Mouse (Mus musculus) layer of hippocampus, postnatal 14 days (tissue): Measurements from ENCODE around the gene Ccnd3. TPM values are rescaled to one million over a fixed set of nuclear protein-coding genes. Genes with fewer than 3 reads are reported as not detected.
A peak's percentile ranks its signal among the peaks of the same experiment; 100 is the strongest.
"Not testable (repeated sequence)": the region's sequence is repeated elsewhere in the genome, so short reads cannot be mapped to it uniquely, and the experiment has no call there.

ENCODE experiments used
- DNase-seq, 2 experiments: peaks; one replicate each; pipeline ENCODE4 v3.0.0; 2021 to 2022; ENCODE audit warnings: low spot score in 2 of 2, mixed read lengths in 1 of 2
- total RNA-seq, 2 experiments: library from RNA; stranded (reverse); gene quantifications; 2 replicates each; pipeline ENCODE4 v1.2.3; 2021

The Ccnd3 gene
- total RNA-seq, 2 experiments from 2014 or later = 39.6 to 46.3 TPM

GRCm38 (mm10) chr17:47616119-47616518 is 111.3 kb downstream of the Ccnd3 start:
- no peak for DNase-seq

DNA sequence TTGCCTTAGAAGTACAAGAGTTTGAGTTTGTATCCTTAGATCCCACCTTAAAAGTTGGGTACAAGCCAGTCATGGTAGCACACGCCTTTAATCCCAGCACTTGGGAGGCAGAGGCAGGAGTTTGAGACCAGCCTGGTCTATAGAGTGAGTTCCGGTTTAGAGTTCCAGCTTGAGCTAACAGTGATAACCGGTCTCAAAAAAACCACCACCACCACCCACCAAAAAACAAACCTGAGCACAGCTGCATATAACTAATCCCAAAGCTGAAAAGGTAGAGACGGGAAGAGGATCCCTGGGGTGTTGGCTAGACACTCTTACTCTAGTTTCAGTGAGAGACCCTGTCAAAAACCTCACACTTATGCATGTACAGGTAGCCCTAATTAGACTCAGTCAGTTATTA is 111.8 kb downstream of the Ccnd3 start:
- DNase-seq = no peak

DNA sequence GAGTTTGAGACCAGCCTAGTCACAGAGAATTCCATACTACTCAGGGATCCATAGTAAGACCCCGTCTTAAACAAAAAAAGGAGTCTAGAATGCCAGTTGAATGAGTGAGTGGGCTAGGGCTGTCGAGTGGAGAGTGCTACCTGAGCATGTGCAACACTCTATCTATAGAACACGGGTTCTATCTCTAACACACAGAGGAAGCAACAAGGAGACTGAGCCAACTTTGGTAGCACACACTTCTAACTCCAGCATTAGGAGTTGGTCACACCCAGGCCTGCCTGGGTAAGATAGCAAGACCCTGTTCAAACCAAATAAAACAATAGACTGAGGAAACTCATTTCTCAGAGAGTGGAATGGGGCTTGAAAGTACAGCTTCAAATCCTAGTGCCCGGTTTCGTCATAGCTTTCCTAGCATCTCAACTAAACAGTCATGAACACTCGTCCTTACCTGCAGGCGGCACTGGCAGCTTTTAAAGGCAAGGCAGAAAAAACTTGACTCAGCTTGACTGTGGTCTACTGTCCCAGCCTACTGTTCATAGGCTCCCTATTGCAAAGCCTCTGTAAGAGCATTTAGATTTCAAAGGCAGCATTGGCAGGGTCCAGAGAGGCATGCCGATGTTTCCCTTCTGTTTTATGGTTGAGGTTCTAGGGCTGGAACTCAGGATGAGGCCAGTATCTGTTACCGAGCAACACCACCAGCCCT is 112.9 kb downstream of the Ccnd3 start:
- DNase-seq = no peak

DNA sequence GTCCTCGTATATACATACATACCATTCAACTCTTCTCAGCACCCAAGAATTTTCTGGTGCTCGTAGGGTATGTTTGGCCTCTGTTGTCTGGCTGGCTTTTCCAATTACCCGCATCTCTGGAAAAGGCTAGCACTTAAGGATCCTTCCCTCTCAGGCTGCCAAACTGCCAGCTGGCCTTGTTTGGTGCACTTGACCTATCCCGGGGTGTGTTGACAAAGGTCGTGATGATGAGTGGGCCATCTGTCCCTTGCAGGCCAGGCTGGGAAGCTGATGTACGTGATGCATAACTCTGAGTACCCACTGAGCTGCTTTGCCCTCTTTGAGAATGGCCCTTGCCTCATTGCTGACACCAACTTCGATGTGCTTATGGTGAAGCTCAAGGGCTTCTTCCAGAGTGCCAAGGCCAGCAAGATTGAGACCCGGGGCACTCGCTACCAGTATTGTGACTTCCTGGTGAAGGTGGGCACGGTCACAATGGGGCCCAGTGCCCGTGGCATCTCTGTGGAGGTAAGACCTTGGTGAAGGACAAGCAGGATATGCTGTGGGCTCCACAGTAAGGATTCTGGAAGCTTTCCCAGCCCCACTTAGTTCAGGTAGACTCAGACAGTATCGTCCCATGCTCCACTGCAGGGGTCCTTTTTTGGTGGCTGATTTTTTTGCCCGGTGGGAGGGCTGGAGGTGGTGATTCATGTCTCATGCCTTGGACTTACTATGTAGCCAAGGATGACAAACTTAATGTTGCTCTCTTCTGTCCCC is 113.9 kb downstream of the Ccnd3 start:
- no peak for DNase-seq

DNA sequence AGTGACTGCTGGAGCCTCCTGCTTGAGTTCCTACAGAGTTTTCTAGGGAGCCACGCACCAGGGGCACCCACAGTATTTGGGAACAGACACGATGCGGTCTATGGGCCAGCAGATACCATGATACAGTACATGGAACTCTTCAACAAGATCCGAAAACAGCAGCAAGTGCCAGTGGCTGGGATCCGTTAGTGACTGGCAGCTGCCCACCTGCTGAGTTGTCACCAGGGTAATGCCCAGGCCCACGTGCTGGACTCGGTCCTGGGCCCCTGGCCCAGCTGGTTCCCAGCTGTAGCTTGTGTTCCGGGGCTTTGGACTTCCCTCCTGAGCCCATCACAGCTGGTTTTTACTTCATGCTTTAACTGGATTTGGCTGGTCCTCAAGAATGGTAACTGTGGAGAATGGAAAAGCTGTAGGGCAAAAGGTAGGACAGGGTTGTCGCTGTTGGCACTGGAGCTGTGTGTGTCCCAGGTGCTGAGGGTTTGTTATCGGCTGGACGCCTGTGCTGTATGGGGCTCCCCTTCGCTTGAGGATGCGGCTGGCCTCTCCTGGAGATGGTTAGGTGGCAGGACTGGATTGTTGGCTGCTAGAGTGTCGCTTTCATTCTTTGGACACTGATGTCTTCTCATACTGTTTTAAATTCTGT is 118.2 kb downstream of the Ccnd3 start:
- DNase-seq = no peak

DNA sequence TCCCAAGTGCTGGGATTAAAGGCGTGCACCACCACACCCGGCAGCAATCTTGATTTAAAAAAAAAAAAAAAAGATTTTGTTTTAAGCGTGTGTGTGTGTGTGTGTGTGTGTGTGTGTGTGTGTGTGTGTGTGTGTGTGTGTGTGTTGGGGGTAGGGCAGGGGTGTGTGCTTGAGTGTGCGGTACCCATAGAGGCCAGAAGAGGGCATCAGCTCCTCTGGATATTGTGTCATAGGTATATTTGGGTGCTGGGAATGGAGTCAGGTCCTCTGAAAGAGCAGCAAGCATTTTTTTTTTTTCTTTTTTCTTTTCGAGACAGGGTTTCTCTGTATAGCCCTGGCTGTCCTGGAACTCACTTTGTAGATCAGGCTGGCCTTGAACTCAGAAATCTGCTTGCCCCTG is 119.7 kb downstream of the Ccnd3 start:
- DNase-seq = not testable (repeated sequence)

- no peak for DNase-seq
Observed at GRCm38 (mm10) chr17:47625088-47625487, 120.2 kb downstream of the Ccnd3 start.

GRCm38 (mm10) chr17:47626031-47626430 is 121.2 kb downstream of the Ccnd3 start:
- no peak for DNase-seq

- no peak for DNase-seq
Observed at GRCm38 (mm10) chr17:47627791-47628190, 122.9 kb downstream of the Ccnd3 start.

DNA sequence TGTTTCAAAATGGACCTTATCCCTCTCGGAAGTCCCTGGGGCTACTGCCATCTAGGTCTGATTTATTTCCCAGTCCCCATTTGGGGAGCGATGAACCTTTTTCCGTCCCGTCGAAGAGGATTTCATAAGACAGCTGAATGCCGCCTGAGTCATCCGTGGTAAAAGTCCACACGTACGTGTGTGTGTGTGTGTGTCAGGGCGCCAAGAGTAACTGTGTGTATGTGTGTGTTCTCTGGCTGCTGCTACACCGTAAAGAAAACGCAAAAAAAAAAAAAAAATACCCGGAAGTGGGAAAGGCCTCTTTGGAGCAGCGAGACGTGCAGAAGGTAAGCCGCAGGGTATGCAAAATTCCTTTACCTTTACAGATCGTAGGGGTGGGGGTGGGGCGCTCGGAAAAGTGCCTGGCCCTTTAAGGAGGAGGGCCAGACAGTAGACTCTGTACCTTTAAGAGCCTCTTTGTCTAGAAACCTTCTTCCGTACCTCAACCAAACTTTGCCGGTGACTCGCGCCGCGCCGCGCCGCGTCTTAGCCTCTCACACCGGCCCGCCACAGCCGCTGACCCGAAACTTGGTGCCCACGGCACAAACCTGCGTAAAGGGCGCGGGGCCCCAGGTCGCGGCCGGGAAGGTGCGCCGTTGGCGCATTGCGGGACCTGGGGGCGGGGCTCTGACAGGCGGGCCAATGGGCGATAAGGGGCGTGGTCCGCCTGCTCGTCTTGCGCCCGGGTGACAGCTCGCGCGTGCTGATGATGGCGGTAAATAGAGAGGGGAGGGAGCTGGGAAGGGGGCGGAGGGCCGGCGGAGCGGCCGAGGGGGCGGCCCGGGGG is 124.2 kb downstream of the Ccnd3 start:
- peak; percentile 94 to 95 for DNase-seq

DNA sequence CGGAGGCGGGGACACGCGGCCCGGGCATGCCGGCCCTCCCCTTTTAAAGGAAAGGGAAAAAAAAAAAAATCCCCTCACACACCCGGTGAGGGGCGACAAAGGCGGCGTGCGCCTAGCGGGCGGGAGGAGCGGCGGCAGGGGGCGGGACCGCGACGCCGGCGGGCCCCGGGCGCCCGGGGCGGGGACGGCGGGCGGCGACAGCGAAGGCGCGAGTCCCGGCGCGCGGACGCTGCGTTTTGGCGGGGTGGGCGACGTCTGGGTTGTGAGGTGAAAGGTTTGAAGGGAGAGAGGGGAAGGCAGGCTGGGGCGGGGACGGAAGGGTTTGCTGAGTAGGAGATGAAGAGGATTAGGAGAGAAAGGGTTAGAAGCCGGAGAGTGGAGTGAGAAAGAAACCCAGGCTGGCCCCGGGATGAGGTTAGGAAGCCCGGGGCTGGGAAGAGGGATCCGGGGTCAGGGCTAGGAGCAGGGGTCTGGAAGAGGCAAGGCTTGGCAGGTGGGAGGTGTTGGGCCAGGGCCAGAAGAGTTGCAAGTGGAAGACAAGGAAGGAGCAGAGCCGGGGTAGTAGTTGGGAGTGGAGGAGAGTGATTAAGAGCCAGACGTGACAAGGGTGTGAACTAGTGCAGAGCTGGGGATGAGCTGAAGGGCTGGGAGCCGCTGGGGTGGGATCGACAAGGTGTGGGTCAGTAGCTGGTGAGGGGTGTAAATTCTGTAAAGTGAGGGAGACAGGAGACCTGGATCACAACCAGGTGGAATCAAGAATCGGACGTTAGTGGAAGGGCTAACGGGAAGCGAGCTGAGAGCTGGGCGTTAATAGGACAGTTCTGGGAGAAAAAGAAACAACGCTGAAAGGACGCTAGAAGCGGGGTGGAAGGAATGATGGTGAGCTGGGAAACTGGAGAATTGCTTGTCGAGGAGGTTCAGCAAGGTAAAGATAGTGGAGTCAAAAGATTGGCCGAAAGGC is 125.1 kb downstream of the Ccnd3 start:
- peak in 1 of 2 experiments; percentile 47 for DNase-seq

GRCm38 (mm10) chr17:47630678-47631065 is 125.8 kb downstream of the Ccnd3 start, which contains the start of gene Usp49:
Gene Usp49 (plus strand): TSS chr17:47630690.
- DNase-seq = no peak

DNA sequence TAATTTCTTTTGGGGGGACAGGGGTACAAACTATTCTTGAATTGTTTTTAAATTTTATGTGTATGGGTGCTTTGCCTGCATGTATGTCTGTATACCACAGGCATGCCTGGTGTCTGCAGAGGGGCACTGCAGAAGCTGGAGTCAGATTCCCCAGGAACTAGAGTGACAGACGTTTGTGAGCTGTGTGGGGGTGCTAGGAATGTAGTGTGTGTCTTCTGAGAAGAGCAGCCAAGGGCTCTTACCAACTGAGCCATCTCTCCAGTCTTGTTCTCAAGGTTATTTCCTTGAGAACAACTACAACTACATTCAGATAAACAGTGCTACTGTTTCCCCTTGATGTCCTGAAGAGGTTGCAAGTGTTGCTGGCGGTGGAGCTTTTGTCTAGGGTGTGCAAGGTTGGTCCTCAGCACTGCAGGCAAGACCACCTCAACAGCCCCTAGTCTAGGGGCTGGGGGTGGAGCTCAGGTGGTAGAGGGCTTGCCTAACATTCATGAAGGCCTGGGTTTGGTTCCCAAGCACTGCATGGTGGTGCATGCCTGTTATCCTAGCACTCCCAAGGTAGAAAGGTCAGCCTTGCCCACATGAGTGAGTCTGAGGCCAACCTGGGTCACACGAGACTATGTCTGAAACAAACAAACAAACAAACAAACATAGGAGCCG is 127.5 kb downstream of the Ccnd3 start:
- no peak for DNase-seq

DNA sequence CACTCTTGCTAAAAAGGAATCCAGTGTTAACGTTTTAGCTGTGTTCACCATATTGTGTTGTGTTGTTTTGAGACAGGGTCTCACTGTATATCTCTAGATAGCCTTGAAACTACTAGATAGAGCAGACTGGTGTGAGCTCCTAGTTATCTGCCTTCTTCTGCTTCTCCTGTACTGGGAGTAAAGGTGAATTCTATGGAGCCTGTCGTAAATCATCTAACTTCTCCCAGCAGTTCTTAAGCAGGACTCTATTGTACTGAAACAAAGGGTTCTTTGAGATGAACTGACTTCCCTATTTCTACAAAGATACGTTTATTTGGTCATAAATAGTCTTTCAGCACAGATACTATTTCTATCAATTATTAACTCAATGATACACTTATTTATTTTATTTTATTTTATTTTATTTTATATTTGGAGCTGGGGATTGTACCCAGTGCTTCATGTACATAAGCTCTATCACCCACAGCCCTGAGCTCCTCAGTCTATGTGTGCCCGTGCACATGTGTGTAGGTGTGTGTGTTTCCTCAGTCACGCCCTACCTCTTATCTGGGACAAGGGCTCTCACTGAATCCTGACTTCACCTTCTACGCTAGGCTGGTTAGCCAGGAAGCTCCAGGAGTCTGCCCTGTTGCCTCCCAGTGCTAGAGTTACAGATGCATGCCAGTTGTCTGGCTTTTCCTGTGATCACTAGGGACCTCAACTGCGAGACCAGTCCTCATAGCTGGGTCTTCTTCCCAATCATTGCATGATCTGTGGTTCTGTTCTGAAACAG is 129.3 kb downstream of the Ccnd3 start:
- DNase-seq = no peak

- no peak for DNase-seq
Observed at GRCm38 (mm10) chr17:47642992-47643391, 138.1 kb downstream of the Ccnd3 start.

DNA sequence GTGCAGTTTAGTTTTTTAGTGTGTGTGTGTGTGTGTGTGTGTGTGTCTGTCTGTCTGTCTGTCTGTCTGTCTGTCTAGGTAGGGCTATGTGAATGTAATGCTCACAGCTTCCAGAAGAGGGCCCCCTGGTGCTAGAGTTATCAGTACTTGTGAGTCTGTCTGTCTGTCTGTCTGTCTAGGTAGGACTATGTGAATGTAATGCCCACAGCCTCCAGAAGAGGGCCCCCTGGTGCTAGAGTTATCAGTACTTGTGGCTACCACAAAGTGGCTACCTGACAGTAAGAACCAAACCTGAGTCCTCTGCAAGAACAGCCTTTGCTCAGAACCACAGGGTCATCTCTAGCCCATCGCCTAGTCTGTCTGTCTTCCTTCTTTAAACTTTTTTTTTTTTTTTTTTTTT is 141.8 kb downstream of the Ccnd3 start:
- peak; percentile 41 to 65 for DNase-seq

DNA sequence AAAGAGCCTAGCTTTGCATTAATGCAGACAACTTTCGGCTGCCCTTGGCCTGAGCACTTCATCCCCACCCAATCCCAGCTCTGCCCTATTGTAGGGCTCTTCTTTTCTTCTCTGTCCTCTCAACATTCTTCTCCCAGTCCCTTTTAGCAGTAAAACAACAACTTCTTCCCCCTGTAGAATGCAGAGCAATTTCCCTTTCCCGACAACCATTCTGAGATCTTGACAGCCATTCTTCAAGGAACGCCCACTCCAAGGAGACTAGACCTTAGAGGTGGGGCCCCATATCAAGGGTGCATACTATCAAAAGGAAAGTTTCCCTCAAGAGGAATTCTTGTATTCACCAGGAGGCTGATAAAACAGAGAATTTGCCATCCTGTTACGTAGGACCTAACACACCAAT is 144.1 kb downstream of the Ccnd3 start:
- DNase-seq = no peak
